Mouse (Mus musculus): ENCODE measurements around the gene Spns3.

DNA sequence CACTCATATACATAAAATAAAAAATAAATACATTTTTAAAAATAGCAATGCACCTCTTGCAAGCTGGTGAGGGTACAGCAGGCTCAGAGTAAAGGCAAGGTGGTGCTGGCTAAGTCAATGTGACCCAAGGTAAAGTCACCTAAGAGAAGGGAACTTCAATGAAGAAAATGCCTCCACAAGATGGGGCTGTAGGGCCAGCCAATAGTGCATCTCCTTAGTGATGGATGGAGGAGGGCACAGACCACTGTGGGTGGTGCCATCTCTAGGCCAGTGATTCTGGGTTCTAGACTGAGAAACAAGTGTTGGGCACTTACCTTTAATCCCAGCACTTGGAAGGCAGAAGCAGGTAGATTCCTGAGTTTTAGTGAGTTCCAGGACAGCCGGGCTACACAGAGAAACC is 23.5 kb upstream of the Spns3 start:
- TF ChIP-seq POLR2A (IDR thresholded peaks at IDR 0.05; ENCODE audit: borderline replicate concordance, control insufficient read depth, low read depth, low read length) (no peak), CTCF (IDR thresholded peaks at IDR 0.05; ENCODE audit: control insufficient read depth, insufficient read depth, low read length) (peak; percentile 49)

Measured in bone marrow, adult 2 months (tissue).